Mouse (Mus musculus) hindbrain, embryonic 15.5 days (tissue): Measurements from ENCODE around the gene Spen. TPM values are rescaled to one million over a fixed set of nuclear protein-coding genes. Genes with fewer than 3 reads are reported as not detected.

ENCODE experiments used
- ATAC-seq: fragments of 200-750 bp; cut with Nextera tagmentation; 2 replicates; pipeline ENCODE4 v1.8.0; 2017; ENCODE audit warnings: low read depth, moderate number of reproducible peaks, moderate TSS enrichment; ENCODE audit not compliant: low FRiP score
- H3K27ac ChIP-seq: fragments of 300-500 bp; sonication (generic); replicated peaks from 2 replicates; pipeline ENCODE4 v1.5.1; 2015; ENCODE audit warnings: mild to moderate bottlenecking, inconsistent platforms
- H3K27me3 ChIP-seq: fragments of 300-500 bp; sonication (generic); 2 replicates; pipeline ENCODE4 v1.6.1; 2015; ENCODE audit warnings: control low read depth, inconsistent platforms
- H3K36me3 ChIP-seq: fragments of 300-500 bp; sonication (generic); 2 replicates; pipeline ENCODE4 v1.6.1; 2015; ENCODE audit warnings: control low read depth, inconsistent platforms
- H3K4me1 ChIP-seq: fragments of 300-500 bp; sonication (generic); replicated peaks from 2 replicates; pipeline ENCODE4 v1.6.1; 2015; ENCODE audit warnings: control low read depth, inconsistent platforms
- H3K4me2 ChIP-seq: fragments of 300-500 bp; sonication (generic); 2 replicates; pipeline ENCODE4 v1.6.1; 2015; ENCODE audit warnings: moderate library complexity, mild to moderate bottlenecking, inconsistent platforms
- H3K4me3 ChIP-seq: fragments of 300-500 bp; sonication (generic); 2 replicates; pipeline ENCODE4 v1.5.1; 2015; ENCODE audit warnings: mild to moderate bottlenecking, inconsistent platforms
- H3K9ac ChIP-seq: fragments of 300-500 bp; sonication (generic); 2 replicates; pipeline ENCODE4 v1.6.1; 2015; ENCODE audit warnings: inconsistent platforms
- H3K9me3 ChIP-seq: fragments of 300-500 bp; sonication (generic); 2 replicates; pipeline ENCODE4 v1.6.1; 2016; ENCODE audit warnings: control low read depth, inconsistent platforms
- WGBS: fragments of 180-500 bp; shearing (Covaris S2); methylation state at CpG from one replicate; pipeline ENCODE4 v1.1.7; 2015; 5-methylcytosine and 5-hydroxymethylcytosine counted together
- polyA plus RNA-seq: library from polyadenylated mRNA; unstranded; fragments of >200 nt; fragmentation: Nextera tagmentation; extraction: Ambion mirVana; gene quantifications from 2 replicates; pipeline ENCODE4 v1.2.1, GENCODE M21; 2015

Gene Spen
- polyA plus RNA-seq, 1 experiment from 2014 or later, result 17.1 TPM

- H3K9ac ChIP-seq, result no peak overlapping the region
- H3K27me3 ChIP-seq, result no peaks in the 10 kb centered on the region
- H3K4me2 ChIP-seq, result no peak overlapping the region
- no peak overlapping the region for H3K27ac ChIP-seq
- 72% methylated on average over 3 of the region's 3 CpGs for WGBS
- H3K9me3 ChIP-seq, result no peaks in the 10 kb centered on the region
- no peaks in the 10 kb centered on the region for H3K36me3 ChIP-seq
- ATAC-seq, result no peak
- H3K4me1 ChIP-seq, result peaks cover 24% of the 10 kb centered on the region
- H3K4me3 ChIP-seq, result no peak overlapping the region
Measured at GRCm38 (mm10) chr4:141540844-141541243, 2.4 kb upstream of the Spen start.

DNA sequence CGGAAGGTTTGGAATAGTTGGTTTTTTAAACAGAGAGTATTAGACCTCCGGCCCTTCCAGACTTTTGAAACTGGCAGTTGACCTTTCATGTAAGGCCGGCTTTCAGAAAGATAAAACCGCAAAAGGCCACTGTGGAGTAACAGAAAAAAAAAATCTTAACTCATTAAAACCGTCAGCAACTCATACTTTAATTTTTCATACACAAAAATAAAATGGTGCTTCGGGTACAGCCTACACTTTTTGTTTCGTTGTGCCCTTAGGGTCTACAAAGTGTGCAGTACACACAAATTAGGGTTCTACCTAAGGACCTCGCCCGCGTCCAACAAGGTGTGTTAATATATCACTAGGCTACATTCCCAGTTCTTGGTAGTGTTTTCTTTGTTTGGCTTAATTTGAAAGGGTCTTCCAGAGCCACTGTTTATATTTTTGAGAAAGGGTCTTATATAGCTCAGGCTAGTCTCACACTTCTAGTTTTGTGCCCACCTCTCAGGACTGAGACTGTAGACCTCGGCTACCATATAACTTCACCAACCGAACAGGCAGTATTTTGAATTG is 893 bp upstream of the Spen start:
- Histone ChIP-seq H3K27me3 (no peaks in the 10 kb centered on the region), H3K36me3 (no peaks in the 10 kb centered on the region), H3K4me2 (peak overlapping the region; percentile 72), H3K4me3 (peak overlapping the region; percentile 94), H3K9me3 (no peaks in the 10 kb centered on the region), H3K27ac (peak overlapping the region; percentile 89), H3K9ac (peak overlapping the region; percentile 44), H3K4me1 (peaks cover 27% of the 10 kb centered on the region)
- 46% methylated on average over 12 of the region's 12 CpGs for WGBS
- ATAC-seq, result no peak

- H3K9ac ChIP-seq, result peak overlapping the region; percentile 97
- ATAC-seq, result peak; percentile 2
- H3K27me3 ChIP-seq, result no peaks in the 10 kb centered on the region
- WGBS, result under 1% methylated on average over 82 of the region's 101 CpGs
- H3K36me3 ChIP-seq, result no peaks in the 10 kb centered on the region
- H3K4me2 ChIP-seq, result peak overlapping the region; percentile 72
- H3K4me3 ChIP-seq, result peak overlapping the region; percentile 94
- peak overlapping the region; percentile 89 for H3K27ac ChIP-seq
- no peaks in the 10 kb centered on the region for H3K9me3 ChIP-seq
- peaks cover 40% of the 10 kb centered on the region for H3K4me1 ChIP-seq
Measured at GRCm38 (mm10) chr4:141537706-141538407, 540 bp downstream of the Spen start.

DNA sequence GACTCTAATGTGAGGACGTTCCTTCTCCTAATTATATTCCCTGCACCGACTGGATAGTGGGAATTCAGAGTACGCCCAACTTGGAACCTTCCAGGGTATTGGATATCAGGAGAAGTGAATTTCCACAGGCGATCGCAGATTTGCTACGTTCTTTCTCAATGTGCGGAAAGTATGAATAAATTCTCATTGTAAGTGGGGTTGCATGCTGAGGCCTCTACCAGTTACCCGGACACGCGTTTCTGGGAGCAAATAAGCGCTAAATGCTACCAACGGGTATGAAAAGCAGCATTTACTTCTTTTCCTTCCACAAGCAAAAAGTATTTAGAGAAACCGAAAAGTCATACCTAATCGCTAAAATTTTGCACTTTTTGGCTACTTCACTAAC is 1.2 kb downstream of the Spen start:
- Histone ChIP-seq H3K4me1 (peaks cover 41% of the 10 kb centered on the region), H3K36me3 (no peaks in the 10 kb centered on the region), H3K4me3 (peak overlapping the region; percentile 94), H3K27me3 (no peaks in the 10 kb centered on the region), H3K9me3 (no peaks in the 10 kb centered on the region), H3K9ac (peak overlapping the region; percentile 97), H3K4me2 (peak overlapping the region; percentile 72), H3K27ac (peak overlapping the region; percentile 89)
- under 1% methylated on average over 14 of the region's 14 CpGs for WGBS
- no peak for ATAC-seq

DNA sequence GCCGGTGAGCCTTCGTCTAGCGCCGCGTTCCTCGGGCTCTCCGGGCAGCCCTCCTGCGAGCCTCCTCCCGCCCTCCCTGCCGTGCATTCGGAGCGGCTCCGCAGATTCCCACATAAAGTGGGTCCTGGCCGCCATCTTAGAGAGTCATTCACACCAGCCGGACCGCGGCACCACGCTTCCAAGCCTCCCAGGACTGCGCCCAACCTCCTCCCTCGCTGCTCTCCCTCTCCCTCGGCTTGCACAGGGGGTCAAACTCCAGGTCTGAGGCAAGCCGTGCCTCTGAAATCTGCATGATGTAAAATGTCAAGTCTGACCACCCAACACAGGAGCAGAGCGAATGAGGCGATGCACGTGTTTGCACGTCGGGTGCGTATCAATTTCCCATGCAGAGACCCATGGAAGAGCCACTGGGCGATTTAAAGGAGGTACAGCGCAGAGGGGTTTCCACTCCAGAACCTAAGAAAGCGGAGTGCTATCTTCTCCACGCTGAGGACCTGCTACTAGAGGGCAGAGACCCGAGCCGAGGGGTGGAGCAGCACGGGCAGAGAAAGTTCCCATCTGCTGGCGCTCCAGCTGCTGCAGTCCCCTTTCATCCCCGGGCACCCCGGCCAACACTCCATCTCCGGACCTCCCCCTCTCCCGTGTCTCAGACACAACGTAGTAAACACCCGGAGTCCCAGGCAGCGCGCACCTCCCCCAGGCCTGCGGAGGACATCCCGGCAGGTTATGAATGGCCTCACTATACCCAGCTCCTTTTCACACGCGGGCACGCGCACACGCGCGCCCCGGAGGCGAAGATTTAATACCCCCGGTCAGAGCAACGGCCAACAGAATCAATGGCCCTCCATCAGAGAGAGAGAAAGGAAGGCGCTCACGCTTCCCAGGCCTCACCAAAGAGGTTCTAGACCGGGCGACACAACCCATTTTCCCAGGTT is 1.8 kb downstream of the Spen start:
- peaks cover 34% of the 10 kb centered on the region for H3K4me1 ChIP-seq
- H3K4me2 ChIP-seq, result peak overlapping the region; percentile 72
- peak overlapping the region; percentile 89 for H3K27ac ChIP-seq
- peak; percentile 47 for ATAC-seq
- WGBS, result under 1% methylated on average over 61 of the region's 61 CpGs
- H3K27me3 ChIP-seq, result no peaks in the 10 kb centered on the region
- H3K9ac ChIP-seq, result peak overlapping the region; percentile 97
- H3K9me3 ChIP-seq, result no peaks in the 10 kb centered on the region
- no peaks in the 10 kb centered on the region for H3K36me3 ChIP-seq
- peak overlapping the region; percentile 94 for H3K4me3 ChIP-seq

DNA sequence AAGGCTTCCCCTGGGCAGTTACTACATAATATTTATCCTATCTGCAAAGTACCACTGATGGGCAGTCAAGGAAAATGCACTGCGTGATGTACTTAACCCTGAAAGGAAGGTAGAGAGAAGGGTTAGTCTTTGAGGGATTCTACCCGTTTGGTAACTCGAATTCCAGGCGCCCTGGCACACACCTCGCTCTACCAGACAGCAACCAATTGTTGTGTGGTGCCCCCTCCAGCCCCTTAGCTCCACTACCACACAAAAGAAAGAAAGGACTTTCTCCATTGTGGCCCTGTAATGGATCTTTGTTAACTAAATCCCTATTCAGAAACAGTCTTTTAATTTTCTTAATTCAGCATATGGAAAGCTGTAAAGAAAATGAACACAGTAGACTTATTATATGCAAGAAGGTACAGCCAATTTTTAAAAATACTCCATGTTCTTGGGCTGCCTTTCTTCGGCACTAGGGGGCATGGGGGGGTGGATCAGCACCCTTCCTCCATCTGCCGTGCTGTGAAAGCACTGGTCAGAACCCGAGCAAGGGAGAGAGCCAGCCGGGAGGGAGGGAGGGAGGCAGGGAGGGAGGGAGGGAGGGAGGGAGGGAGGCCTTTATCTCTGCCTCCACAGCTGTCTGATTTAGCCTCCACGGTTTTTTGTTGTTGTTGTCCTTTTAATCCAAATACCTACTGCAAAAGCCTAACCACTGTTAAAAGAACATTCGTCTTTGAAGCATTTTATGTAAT is 3.3 kb downstream of the Spen start:
- Histone ChIP-seq H3K27me3 (no peaks in the 10 kb centered on the region), H3K4me2 (peak overlapping the region; percentile 72), H3K36me3 (no peaks in the 10 kb centered on the region), H3K9ac (peak overlapping the region; percentile 97), H3K9me3 (no peaks in the 10 kb centered on the region), H3K4me1 (peaks cover 37% of the 10 kb centered on the region), H3K27ac (peak overlapping the region; percentile 89), H3K4me3 (peak overlapping the region; percentile 94)
- WGBS, result 6% methylated on average over 10 of the region's 11 CpGs
- no peak for ATAC-seq

- no peaks in the 10 kb centered on the region for H3K9me3 ChIP-seq
- H3K4me1 ChIP-seq, result peaks cover 30% of the 10 kb centered on the region
- WGBS, result 77% methylated on average over 15 of the region's 15 CpGs
- no peak overlapping the region for H3K4me2 ChIP-seq
- H3K36me3 ChIP-seq, result no peaks in the 10 kb centered on the region
- no peak for ATAC-seq
- H3K27me3 ChIP-seq, result no peaks in the 10 kb centered on the region
- H3K9ac ChIP-seq, result no peak overlapping the region
- H3K27ac ChIP-seq, result no peak overlapping the region
- no peak overlapping the region for H3K4me3 ChIP-seq
Measured at GRCm38 (mm10) chr4:141530979-141531378, 7.4 kb downstream of the Spen start.

DNA sequence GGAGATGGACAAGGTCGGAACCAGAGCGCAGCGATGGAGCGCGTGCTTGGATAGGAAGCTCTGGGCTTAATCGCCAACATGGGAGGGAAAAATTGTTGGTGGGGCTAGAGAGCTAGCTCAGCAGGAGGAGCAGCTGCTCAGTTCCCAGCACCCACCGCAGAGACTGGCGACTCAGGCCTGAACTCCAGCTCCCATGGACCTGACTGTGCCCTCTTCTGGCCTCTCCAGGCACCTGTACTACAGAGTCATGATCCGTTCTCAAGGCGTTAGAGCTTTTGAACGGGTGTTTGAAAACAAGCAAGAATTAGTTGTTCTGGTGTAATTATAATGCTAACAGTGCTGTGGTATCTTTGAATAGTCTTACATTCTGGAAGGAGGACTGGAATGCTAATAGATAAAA is 9.5 kb downstream of the Spen start:
- Histone ChIP-seq H3K9ac (no peak overlapping the region), H3K4me2 (no peak overlapping the region), H3K4me3 (no peak overlapping the region), H3K4me1 (peaks cover 22% of the 10 kb centered on the region), H3K27me3 (no peaks in the 10 kb centered on the region), H3K27ac (no peak overlapping the region), H3K9me3 (no peaks in the 10 kb centered on the region), H3K36me3 (no peaks in the 10 kb centered on the region)
- no peak for ATAC-seq
- WGBS, result 89% methylated on average over 11 of the region's 11 CpGs

GRCm38 (mm10) chr4:141526936-141527650 is 11.3 kb downstream of the Spen start:
- WGBS, result 81% methylated on average over 7 of the region's 7 CpGs
- no peak overlapping the region for H3K4me3 ChIP-seq
- H3K36me3 ChIP-seq, result peaks cover under 1% of the 10 kb centered on the region; the same call in 1 of the 2 replicates
- no peak overlapping the region for H3K27ac ChIP-seq
- H3K4me1 ChIP-seq, result peaks cover 16% of the 10 kb centered on the region
- ATAC-seq, result no peak
- no peaks in the 10 kb centered on the region for H3K27me3 ChIP-seq
- H3K9me3 ChIP-seq, result no peaks in the 10 kb centered on the region
- no peak overlapping the region for H3K9ac ChIP-seq
- H3K4me2 ChIP-seq, result no peak overlapping the region

- Histone ChIP-seq H3K27me3 (no peaks in the 10 kb centered on the region), H3K9ac (no peak overlapping the region), H3K4me3 (no peak overlapping the region), H3K27ac (no peak overlapping the region), H3K4me2 (no peak overlapping the region), H3K4me1 (peaks cover 14% of the 10 kb centered on the region), H3K9me3 (no peaks in the 10 kb centered on the region), H3K36me3 (peaks cover 12% of the 10 kb centered on the region)
- ATAC-seq, result no peak
- 73% methylated on average over 2 of the region's 2 CpGs for WGBS
Measured at GRCm38 (mm10) chr4:141525940-141526339, 12.5 kb downstream of the Spen start.

GRCm38 (mm10) chr4:141524658-141525057 is 13.7 kb downstream of the Spen start:
- H3K36me3 ChIP-seq, result peaks cover 23% of the 10 kb centered on the region
- no peak overlapping the region for H3K4me2 ChIP-seq
- peaks cover 11% of the 10 kb centered on the region for H3K4me1 ChIP-seq
- H3K27ac ChIP-seq, result no peak overlapping the region
- H3K9ac ChIP-seq, result no peak overlapping the region
- ATAC-seq, result no peak
- no peak overlapping the region for H3K4me3 ChIP-seq
- H3K27me3 ChIP-seq, result no peaks in the 10 kb centered on the region
- no peaks in the 10 kb centered on the region for H3K9me3 ChIP-seq
- 68% methylated on average over 6 of the region's 6 CpGs for WGBS
